Mouse (Mus musculus) MEL (cell line): Measurements from ENCODE around the gene Pank1. TPM values are rescaled to one million over a fixed set of nuclear protein-coding genes. Genes with fewer than 3 reads are reported as not detected.

Source experiments
- DNase-seq: peaks from one replicate; pipeline ENCODE4 v3.0.0; 2011; ENCODE audit warnings: low read depth, low spot score
- H3K27ac ChIP-seq: 2 replicates; pipeline ENCODE4 v1.5.1; 2012; ENCODE audit warnings: low read depth, mild to moderate bottlenecking, control low read depth, low read length, moderate library complexity; ENCODE audit not compliant: control insufficient read depth
- H3K27me3 ChIP-seq, 2 experiments: fragments of 150-350 bp in 1 of 2; sonication (generic) in 1 of 2; 2 replicates each; pipeline ENCODE4 v1.6.1; 2012; ENCODE audit warnings: low read length in 2 of 2, mild to moderate bottlenecking in 2 of 2, improper control_type of control experiment in 1 of 2, moderate library complexity in 1 of 2; ENCODE audit not compliant: insufficient read depth in 2 of 2, control insufficient read depth in 1 of 2
- H3K36me3 ChIP-seq, 2 experiments: 2 replicates each; pipeline ENCODE4 v1.6.1; 2012 to 2014; ENCODE audit warnings: low read length in 2 of 2, improper control_type of control experiment in 1 of 2, inconsistent platforms in 1 of 2, mild to moderate bottlenecking in 1 of 2; ENCODE audit not compliant: insufficient read depth in 2 of 2, control insufficient read depth in 1 of 2
- H3K4me1 ChIP-seq, 2 experiments: fragments of 150-350 bp in 1 of 2; sonication (generic) in 1 of 2; 2 replicates each; pipeline ENCODE4 v1.6.1; 2012; ENCODE audit warnings: low read length in 2 of 2, improper control_type of control experiment in 1 of 2, mild to moderate bottlenecking in 1 of 2; ENCODE audit not compliant: insufficient read depth in 2 of 2, control insufficient read depth in 1 of 2
- H3K4me3 ChIP-seq, 2 experiments: fragments of 150-350 bp in 1 of 2; sonication (generic) in 1 of 2; 2 replicates each; pipeline ENCODE4 v1.5.1; 2012; ENCODE audit warnings: low read depth in 2 of 2, low read length in 2 of 2, mild to moderate bottlenecking in 2 of 2, moderate library complexity in 2 of 2, control low read depth in 1 of 2, improper control_type of control experiment in 1 of 2; ENCODE audit not compliant: control insufficient read depth in 1 of 2, insufficient read depth in 1 of 2
- H3K79me2 ChIP-seq: 2 replicates; pipeline ENCODE4 v1.6.1; 2012; ENCODE audit warnings: mild to moderate bottlenecking, low read length, moderate library complexity; ENCODE audit not compliant: control insufficient read depth, poor library complexity, insufficient read depth
- H3K9ac ChIP-seq: 2 replicates; pipeline ENCODE4 v1.6.1; 2012; ENCODE audit warnings: low read depth, mild to moderate bottlenecking, control low read depth, low read length, moderate library complexity; ENCODE audit not compliant: control insufficient read depth, poor library complexity, severe bottlenecking
- H3K9me3 ChIP-seq: fragments of 150-350 bp; sonication (generic); replicated peaks from 2 replicates; pipeline ENCODE4 v1.6.1; 2012; ENCODE audit warnings: mild to moderate bottlenecking, low read length, improper control_type of control experiment, moderate library complexity; ENCODE audit not compliant: insufficient read depth
- BHLHE40 ChIP-seq: IDR thresholded peaks from 2 replicates; pipeline ENCODE4 v1.6.1; 2012; ENCODE audit warnings: low read depth, mild to moderate bottlenecking, inconsistent platforms, low read length, improper control_type of control experiment, borderline replicate concordance
- CHD1 ChIP-seq: IDR thresholded peaks from 2 replicates; pipeline ENCODE4 v1.6.1; 2012; ENCODE audit warnings: low read depth, mild to moderate bottlenecking, inconsistent platforms, low read length, improper control_type of control experiment
- CTCF ChIP-seq, 3 experiments: IDR thresholded peaks in 2 of 3; conservative IDR thresholded peaks in 1 of 3; 2 replicates each; pipeline ENCODE4 v1.5.1; 2011 to 2012; ENCODE audit warnings: low read length in 3 of 3, low read depth in 2 of 3, mild to moderate bottlenecking in 2 of 3, improper control_type of control experiment in 1 of 3, inconsistent platforms in 1 of 3, mixed read lengths in 1 of 3, moderate library complexity in 1 of 3; ENCODE audit not compliant: control insufficient read depth in 1 of 3, insufficient read depth in 1 of 3, poor library complexity in 1 of 3, severe bottlenecking in 1 of 3
- E2F4 ChIP-seq: IDR thresholded peaks from 2 replicates; pipeline ENCODE4 v1.6.1; 2011; ENCODE audit warnings: low read depth, low read length, improper control_type of control experiment, borderline replicate concordance
- ELF1 ChIP-seq: IDR thresholded peaks from 2 replicates; pipeline ENCODE4 v1.6.1; 2014; ENCODE audit warnings: low read depth, mild to moderate bottlenecking, inconsistent platforms, low read length, improper control_type of control experiment, moderate library complexity
- ETS1 ChIP-seq: IDR thresholded peaks from 2 replicates; pipeline ENCODE4 v1.6.1; 2012; ENCODE audit warnings: low read depth, mild to moderate bottlenecking, inconsistent platforms, low read length, improper control_type of control experiment, moderate library complexity
- GABPA ChIP-seq: IDR thresholded peaks from 2 replicates; pipeline ENCODE4 v1.6.1; 2012; ENCODE audit warnings: low read depth, mild to moderate bottlenecking, inconsistent platforms, low read length, improper control_type of control experiment, moderate library complexity
- GATA1 ChIP-seq: IDR thresholded peaks from 2 replicates; pipeline ENCODE4 v1.6.1; 2011; ENCODE audit warnings: low read depth, low read length, improper control_type of control experiment
- MAFK ChIP-seq: IDR thresholded peaks from 2 replicates; pipeline ENCODE4 v1.6.1; 2011; ENCODE audit warnings: low read depth, mild to moderate bottlenecking, low read length, improper control_type of control experiment, borderline replicate concordance
- MAZ ChIP-seq: IDR thresholded peaks from 2 replicates; pipeline ENCODE4 v1.6.1; 2012; ENCODE audit warnings: low read depth, mild to moderate bottlenecking, inconsistent platforms, low read length, improper control_type of control experiment
- MEF2A ChIP-seq: IDR thresholded peaks from 2 replicates; pipeline ENCODE4 v1.6.1; 2014; ENCODE audit warnings: low read depth, mild to moderate bottlenecking, inconsistent platforms, low read length, improper control_type of control experiment; ENCODE audit not compliant: poor library complexity, insufficient replicate concordance, severe bottlenecking; ENCODE audit errors: extremely low read depth
- MYB ChIP-seq: IDR thresholded peaks from 2 replicates; pipeline ENCODE4 v1.6.1; 2011; ENCODE audit warnings: mild to moderate bottlenecking, low read depth, low read length, improper control_type of control experiment
- NELFE ChIP-seq: IDR thresholded peaks from 2 replicates; pipeline ENCODE4 v1.6.1; 2011; ENCODE audit warnings: low read depth, low read length, improper control_type of control experiment
- NRF1 ChIP-seq: IDR thresholded peaks from 2 replicates; pipeline ENCODE4 v1.6.1; 2014; ENCODE audit warnings: low read depth, mild to moderate bottlenecking, inconsistent platforms, low read length, improper control_type of control experiment, moderate library complexity; ENCODE audit not compliant: poor library complexity, insufficient read depth, severe bottlenecking
- POLR2AphosphoS2 ChIP-seq: IDR thresholded peaks from 2 replicates; pipeline ENCODE4 v1.6.1; 2011; ENCODE audit warnings: low read length, improper control_type of control experiment
- POLR2AphosphoS5 ChIP-seq: IDR thresholded peaks from 2 replicates; pipeline ENCODE4 v1.6.1; 2012; ENCODE audit warnings: low read depth, borderline replicate concordance, mild to moderate bottlenecking, inconsistent platforms, low read length, moderate library complexity, mixed read lengths
- RCOR1 ChIP-seq: IDR thresholded peaks from 2 replicates; pipeline ENCODE4 v1.6.1; 2012; ENCODE audit warnings: low read depth, mild to moderate bottlenecking, inconsistent platforms, low read length, improper control_type of control experiment
- TAL1 ChIP-seq: IDR thresholded peaks from 2 replicates; pipeline ENCODE4 v1.6.1; 2012; ENCODE audit warnings: mild to moderate bottlenecking, inconsistent platforms, low read length, moderate library complexity, mixed read lengths
- TCF12 ChIP-seq: IDR thresholded peaks from 2 replicates; pipeline ENCODE4 v1.6.1; 2014; ENCODE audit warnings: low read depth, mild to moderate bottlenecking, inconsistent platforms, low read length, improper control_type of control experiment, moderate library complexity
- USF1 ChIP-seq: IDR thresholded peaks from 2 replicates; pipeline ENCODE4 v1.6.1; 2014; ENCODE audit warnings: low read depth, mild to moderate bottlenecking, inconsistent platforms, low read length, improper control_type of control experiment, moderate library complexity
- ZC3H11A ChIP-seq: IDR thresholded peaks from 2 replicates; pipeline ENCODE4 v1.6.1; 2012; ENCODE audit warnings: low read depth, mild to moderate bottlenecking, inconsistent platforms, low read length, improper control_type of control experiment
- ZMIZ1 ChIP-seq: IDR thresholded peaks from 2 replicates; pipeline ENCODE4 v1.6.1; 2012; ENCODE audit warnings: low read depth, mild to moderate bottlenecking, inconsistent platforms, low read length, improper control_type of control experiment, moderate library complexity
- polyA plus RNA-seq, 2 experiments: library from polyadenylated mRNA; stranded (reverse) in 1 of 2; unstranded in 1 of 2; fragments of >175 nt in 1 of 2; fragments of >200 nt in 1 of 2; gene quantifications; 2 replicates each; pipeline versions ENCODE4 v1.2.1 to v1.2.4; 2012; ENCODE audit warnings: low replicate concordance in 2 of 2, low read depth in 1 of 2; ENCODE audit not compliant: insufficient read length in 2 of 2, insufficient read depth in 1 of 2, missing spikeins in 1 of 2
- total RNA-seq: library from RNA; depleted of rRNA; stranded (reverse); fragments of 300-350 nt; gene quantifications from 2 replicates; pipeline ENCODE4 v1.2.3, GENCODE M21; 2012

Pank1 gene
- total and polyA plus RNA-seq, 3 experiments = 7.2 to 7.6 TPM; not detected in 1

DNA sequence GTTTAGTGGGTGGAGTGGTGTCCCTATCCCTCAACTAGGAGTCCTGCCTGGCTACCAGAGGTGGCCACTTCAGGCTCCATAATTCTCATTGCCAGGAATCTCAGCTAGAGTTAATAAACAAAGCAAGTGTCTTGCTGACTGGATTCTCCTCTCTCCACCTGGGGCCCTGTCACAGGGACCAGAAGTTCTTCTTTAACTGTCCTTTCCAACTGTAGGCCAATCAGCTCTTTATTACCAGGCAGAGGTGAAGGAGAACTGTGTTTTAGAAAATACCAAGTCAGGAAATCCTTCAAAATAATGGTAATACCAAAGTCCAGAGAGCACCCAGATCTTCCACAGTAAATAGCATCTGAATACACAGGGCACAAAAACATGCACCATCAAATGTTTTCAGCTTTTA, 33.1 kb upstream of the Pank1 start (continued):
- TF ChIP-seq POLR2AphosphoS5 (no peak), NRF1 (no peak), MYB (no peak)

DNA sequence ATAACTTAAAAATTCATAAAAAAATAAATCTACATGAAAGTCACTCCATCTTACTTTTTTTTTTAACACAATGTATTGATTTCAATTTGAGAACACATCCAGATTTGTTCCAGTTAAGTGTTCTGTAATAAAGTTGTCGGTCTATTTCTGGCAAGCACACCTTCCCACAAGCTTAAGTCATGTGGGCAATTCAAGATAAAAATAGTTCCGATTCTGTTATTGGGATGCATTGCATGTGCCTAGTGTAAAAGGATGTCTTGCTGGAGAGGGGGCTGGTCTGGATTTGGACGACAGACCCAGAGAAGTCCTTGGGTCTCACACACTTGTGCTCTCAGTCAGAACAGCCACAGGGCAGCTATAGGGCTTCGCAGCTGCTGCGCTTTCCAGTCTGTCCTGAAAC, 27.5 kb upstream of the Pank1 start:
- Histone ChIP-seq H3K27ac (no peak overlapping the region), H3K4me3 (0 out of 4 replicates have a peak overlapping the region, but pooled peaks of 1 of the 2 experiments have one; percentile 19), H3K27me3 (no peaks in the 10 kb centered on the region), H3K9ac (peak overlapping the region; percentile 7; the same call in 1 of the 2 replicates), H3K79me2 (no peaks in the 10 kb centered on the region), H3K36me3 (peaks cover 0 to 30% of the 10 kb centered on the region in 2 experiments; a peak in 2 of 4 replicates), H3K4me1 (peaks cover 25 to 30% of the 10 kb centered on the region in 2 experiments), H3K9me3 (no peaks in the 10 kb centered on the region)
- DNase-seq = peak; percentile 33
- TF ChIP-seq TCF12 = 0 out of 2 replicates have a peak, but pooled peaks have one; percentile 4
- no peak for TF ChIP-seq CTCF (IDR thresholded peaks at IDR 0.05 in 2 of 3, conservative IDR thresholded peaks at IDR 0.05 in 1 of 3; ENCODE audit: control insufficient read depth in 1 of 3, insufficient read depth in 1 of 3, low read depth in 2 of 3, low read length in 3 of 3, poor library complexity in 1 of 3, severe bottlenecking in 1 of 3)
- peak; percentile 66; the same call in 1 of the 2 replicates for TF ChIP-seq USF1
- TF ChIP-seq TAL1 = no peak
- no peak for TF ChIP-seq ZC3H11A
- TF ChIP-seq NELFE = no peak
- TF ChIP-seq MAZ = no peak
- peak; percentile 55; the same call in 1 of the 2 replicates for TF ChIP-seq BHLHE40
- TF ChIP-seq E2F4 = no peak
- TF ChIP-seq GABPA = no peak
- TF ChIP-seq MEF2A = peak; percentile 80; the same call in 1 of the 2 replicates
- TF ChIP-seq RCOR1 = no peak
- no peak for TF ChIP-seq ZMIZ1
- TF ChIP-seq GATA1 = no peak
- no peak for TF ChIP-seq CHD1
- TF ChIP-seq MAFK = no peak
- peak; percentile 39; the same call in 1 of the 2 replicates for TF ChIP-seq ETS1
- TF ChIP-seq ELF1 = no peak
- no peak for TF ChIP-seq POLR2AphosphoS2
